Mouse (Mus musculus) liver, embryonic 18 days (tissue): ENCODE measurements around the gene Vmn1r64. TPM values are rescaled to one million over a fixed set of nuclear protein-coding genes. Genes with fewer than 3 reads are reported as not detected.

Experiments used
- polyA plus RNA-seq: library from polyadenylated mRNA; depleted of rRNA; stranded (reverse); fragments of >200 nt; gene quantifications from 2 replicates; pipeline ENCODE4 v1.2.3, GENCODE M21; 2012; rRNA removed

Vmn1r64 gene
- not detected in 2 replicates for polyA plus RNA-seq

DNA sequence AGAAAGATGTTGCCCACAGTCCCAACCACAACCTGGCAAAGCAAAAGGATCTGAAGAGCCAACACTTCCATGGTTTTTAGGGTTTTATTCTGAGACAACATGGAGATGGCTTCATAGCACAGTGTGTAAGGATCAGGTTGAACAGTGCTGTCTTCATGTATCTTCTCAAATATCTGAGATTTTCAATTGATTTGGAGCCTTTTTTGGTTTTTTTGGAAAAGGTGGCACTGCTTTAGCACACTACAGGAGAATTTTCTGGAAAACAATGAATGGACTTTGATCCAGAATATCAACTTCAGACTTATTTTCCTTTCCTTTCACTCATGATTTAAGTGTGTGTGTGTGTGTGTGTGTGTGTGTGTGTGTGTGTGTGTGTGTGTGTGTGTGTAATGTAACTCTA is at the start of gene Vmn1r64:
Gene Vmn1r64, minus strand, starts transcription at position 101 of the 400 bp plus-strand sequence.

Other genes with a start within 250 kb of the Vmn1r64 start
- gene Vmn1r62, start 210.9 kb downstream of the Vmn1r64 start, polyA plus RNA-seq: not detected in 2 replicates
- gene Vmn1r63, start 79.1 kb downstream of the Vmn1r64 start, polyA plus RNA-seq: not detected in 2 replicates
- gene Vmn1r65, start 126.5 kb upstream of the Vmn1r64 start, polyA plus RNA-seq: not detected in 2 replicates
- gene Nlrp4c, start 160.6 kb upstream of the Vmn1r64 start, polyA plus RNA-seq: 0.01 TPM in 1 of 2 replicates, not detected in the other